Mouse (Mus musculus): ENCODE measurements around the gene Pitpnm1.
"Not testable (repeated sequence)": the region's sequence is repeated elsewhere in the genome, so short reads cannot be mapped to it uniquely, and the experiment has no call there.

GRCm38 (mm10) chr19:4060044-4060898 lies 39.5 kb upstream of the Pitpnm1 start:
- TF ChIP-seq POLR2A (IDR thresholded peaks at IDR 0.05; ENCODE audit: low read depth, low read length); CTCF (IDR thresholded peaks at IDR 0.05; ENCODE audit: borderline replicate concordance, insufficient read depth, low read length): not testable (repeated sequence)
